Mouse (Mus musculus) intestine, embryonic 15.5 days (tissue): ENCODE measurements around the gene Cps1. TPM values are rescaled to one million over a fixed set of nuclear protein-coding genes. Genes with fewer than 3 reads are reported as not detected.

ENCODE experiments used
- ATAC-seq: fragments of 200-750 bp; cut with Nextera tagmentation; 2 replicates; pipeline ENCODE4 v1.8.0; 2017; ENCODE audit warnings: moderate TSS enrichment, moderate library complexity
- H3K27ac ChIP-seq: fragments of 300-500 bp; sonication (generic); 2 replicates; pipeline ENCODE4 v1.5.1; 2015; ENCODE audit warnings: mild to moderate bottlenecking, inconsistent platforms
- H3K27me3 ChIP-seq: fragments of 300-500 bp; sonication (generic); replicated peaks from 2 replicates; pipeline ENCODE4 v1.6.1; 2015; ENCODE audit warnings: inconsistent platforms
- H3K36me3 ChIP-seq: fragments of 300-500 bp; sonication (generic); 2 replicates; pipeline ENCODE4 v1.6.1; 2015; ENCODE audit warnings: inconsistent platforms
- H3K4me1 ChIP-seq: fragments of 300-500 bp; sonication (generic); replicated peaks from 2 replicates; pipeline ENCODE4 v1.6.1; 2015; ENCODE audit warnings: inconsistent platforms
- H3K4me2 ChIP-seq: fragments of 300-500 bp; sonication (generic); replicated peaks from 2 replicates; pipeline ENCODE4 v1.6.1; 2015; ENCODE audit warnings: mild to moderate bottlenecking, inconsistent platforms
- H3K4me3 ChIP-seq: fragments of 300-500 bp; sonication (generic); replicated peaks from 2 replicates; pipeline ENCODE4 v1.5.1; 2015; ENCODE audit warnings: inconsistent platforms
- H3K9ac ChIP-seq: fragments of 300-500 bp; sonication (generic); 2 replicates; pipeline ENCODE4 v1.6.1; 2015; ENCODE audit warnings: inconsistent platforms
- H3K9me3 ChIP-seq: fragments of 300-500 bp; sonication (generic); 2 replicates; pipeline ENCODE4 v1.6.1; 2016; ENCODE audit warnings: inconsistent platforms
- WGBS: fragments of 180-500 bp; shearing (Covaris S2); methylation state at CpG from one replicate; pipeline ENCODE4 v1.1.7; 2015; 5-methylcytosine and 5-hydroxymethylcytosine counted together
- polyA plus RNA-seq: library from polyadenylated mRNA; unstranded; fragments of >200 nt; fragmentation: Nextera tagmentation; extraction: Ambion mirVana; gene quantifications from 2 replicates; pipeline ENCODE4 v1.2.1, GENCODE M21; 2015

Cps1 gene
- polyA plus RNA-seq, 1 experiment from 2014 or later = 333 TPM

DNA sequence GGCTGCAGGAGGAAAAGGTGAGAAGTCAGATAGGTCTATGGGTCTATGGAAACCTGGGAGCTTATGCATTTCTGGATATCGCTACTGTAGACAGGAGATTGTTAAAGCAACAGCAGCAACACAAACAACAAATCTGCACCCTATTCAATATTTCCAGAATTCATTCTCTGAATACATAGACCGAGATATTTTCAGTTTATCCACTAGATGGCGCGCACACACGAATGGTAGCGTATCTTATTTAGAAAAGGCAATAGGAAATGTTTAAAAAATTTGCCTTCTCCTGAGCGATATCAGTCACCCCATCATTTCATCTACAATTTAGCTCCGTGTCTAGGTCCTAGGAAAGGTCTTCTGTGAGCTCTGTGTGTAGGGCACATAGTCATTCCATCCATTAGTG is 21.1 kb downstream of the Cps1 start:
- Histone ChIP-seq H3K27me3 (no peaks in the 10 kb centered on the region), H3K27ac (no peak overlapping the region), H3K36me3 (no peaks in the 10 kb centered on the region), H3K9me3 (no peaks in the 10 kb centered on the region), H3K4me3 (no peak overlapping the region), H3K9ac (no peak overlapping the region), H3K4me2 (no peak overlapping the region), H3K4me1 (no peaks in the 10 kb centered on the region)
- ATAC-seq = no peak
- WGBS = 8% methylated on average over 8 of the region's 8 CpGs

DNA sequence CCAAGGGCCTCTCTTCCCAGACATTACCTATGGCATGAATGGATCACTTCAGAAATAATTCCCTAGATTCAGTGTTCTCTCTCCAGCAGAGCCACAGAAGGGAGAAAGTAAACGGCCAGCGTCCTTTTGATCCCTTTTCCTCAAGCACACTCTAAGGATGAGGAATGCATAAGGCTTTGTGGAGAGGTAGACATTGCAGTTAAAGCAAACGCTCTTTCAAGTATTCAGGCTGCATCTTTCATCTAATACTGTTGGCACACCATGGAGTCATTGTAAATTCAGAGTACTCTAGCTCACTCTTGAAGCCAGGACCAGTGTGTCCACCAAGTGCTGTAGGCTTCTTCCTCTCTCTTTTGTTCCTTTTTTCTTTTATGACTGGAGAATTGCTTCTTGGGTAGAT is 28.4 kb downstream of the Cps1 start:
- WGBS = 67% methylated on average over 3 of the region's 3 CpGs
- Histone ChIP-seq H3K4me3 (no peak overlapping the region), H3K4me2 (no peak overlapping the region), H3K4me1 (no peaks in the 10 kb centered on the region), H3K27ac (no peak overlapping the region), H3K9me3 (no peaks in the 10 kb centered on the region), H3K27me3 (no peaks in the 10 kb centered on the region), H3K9ac (no peak overlapping the region), H3K36me3 (no peaks in the 10 kb centered on the region)
- no peak for ATAC-seq

DNA sequence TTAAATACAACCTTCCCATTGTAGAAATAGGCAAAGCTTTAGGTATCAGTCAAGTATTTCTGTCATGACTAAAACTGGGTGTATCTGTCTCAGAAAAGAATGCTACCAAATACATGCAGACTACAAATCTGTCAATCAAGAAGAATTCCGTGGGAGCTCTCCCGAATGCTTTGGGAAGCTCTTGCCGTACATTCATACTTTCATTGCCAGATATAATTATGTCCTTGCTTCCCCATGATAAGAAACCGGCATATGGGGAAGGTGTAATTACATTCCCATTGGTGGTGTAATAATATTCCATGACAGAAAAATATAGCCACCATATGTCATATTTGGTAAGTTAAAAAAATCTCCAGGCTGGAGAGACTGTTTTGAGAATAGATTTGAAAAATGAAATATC is 44.5 kb downstream of the Cps1 start:
- H3K4me2 ChIP-seq = no peak overlapping the region
- no peaks in the 10 kb centered on the region for H3K27me3 ChIP-seq
- H3K4me1 ChIP-seq = no peaks in the 10 kb centered on the region
- H3K9me3 ChIP-seq = no peaks in the 10 kb centered on the region
- H3K36me3 ChIP-seq = no peaks in the 10 kb centered on the region
- no peak overlapping the region for H3K27ac ChIP-seq
- WGBS = 84% methylated on average over 4 of the region's 4 CpGs
- ATAC-seq = no peak
- H3K4me3 ChIP-seq = no peak overlapping the region
- H3K9ac ChIP-seq = no peak overlapping the region

DNA sequence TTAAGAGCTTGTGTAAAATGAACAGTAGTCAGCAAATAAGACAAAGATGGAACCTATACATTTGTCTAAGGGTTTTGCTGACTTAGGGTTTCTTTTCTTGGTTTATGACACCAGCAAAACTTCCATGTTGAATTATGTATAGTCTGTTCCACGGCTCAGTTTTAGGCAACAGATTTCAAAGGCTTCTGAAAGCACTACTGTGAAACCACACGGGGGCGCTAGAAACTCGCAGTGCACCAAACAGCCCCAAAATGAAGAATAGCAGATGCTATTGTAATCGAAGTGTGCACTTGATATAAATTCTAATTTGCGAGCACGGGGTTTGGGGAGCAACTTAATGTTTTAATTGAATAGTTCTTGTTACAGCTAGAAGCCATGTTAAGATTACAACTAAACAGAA is 58.3 kb downstream of the Cps1 start:
- ATAC-seq = peak; percentile 40; the same call in 1 of the 2 replicates
- WGBS = 10% methylated on average over 7 of the region's 7 CpGs
- H3K36me3 ChIP-seq = no peaks in the 10 kb centered on the region

DNA sequence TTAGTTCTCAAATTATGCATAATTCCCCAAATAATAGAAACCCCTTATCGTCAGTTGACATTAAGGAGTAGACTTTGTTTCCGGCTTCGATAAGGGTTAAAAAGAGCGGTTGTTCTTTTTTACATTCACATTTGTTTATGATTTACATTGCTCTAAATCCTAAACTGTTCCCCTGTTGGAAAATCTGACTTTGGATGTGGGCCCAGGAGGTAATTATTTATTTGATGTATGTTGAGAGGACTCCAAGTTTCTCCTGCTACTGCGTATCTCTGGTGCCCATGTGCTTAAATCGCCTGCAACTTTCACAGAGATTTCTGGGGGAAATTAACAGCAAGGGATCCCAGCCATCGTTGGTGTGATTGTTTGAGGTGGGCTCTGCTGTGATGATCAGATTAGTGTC is 59.4 kb downstream of the Cps1 start:
- H3K9ac ChIP-seq = no peak overlapping the region
- H3K4me1 ChIP-seq = no peaks in the 10 kb centered on the region
- no peak overlapping the region for H3K27ac ChIP-seq
- H3K36me3 ChIP-seq = no peaks in the 10 kb centered on the region
- no peak overlapping the region for H3K4me2 ChIP-seq
- 62% methylated on average over 7 of the region's 7 CpGs for WGBS
- no peaks in the 10 kb centered on the region for H3K27me3 ChIP-seq
- H3K9me3 ChIP-seq = no peaks in the 10 kb centered on the region
- H3K4me3 ChIP-seq = no peak overlapping the region
- ATAC-seq = no peak

More for the DNA sequence above, 58.3 kb downstream of the Cps1 start:
- H3K4me2 ChIP-seq = no peak overlapping the region
- no peak overlapping the region for H3K4me3 ChIP-seq
- no peaks in the 10 kb centered on the region for H3K27me3 ChIP-seq
- no peaks in the 10 kb centered on the region for H3K4me1 ChIP-seq
- H3K9ac ChIP-seq = no peak overlapping the region
- no peaks in the 10 kb centered on the region for H3K9me3 ChIP-seq
- no peak overlapping the region for H3K27ac ChIP-seq

DNA sequence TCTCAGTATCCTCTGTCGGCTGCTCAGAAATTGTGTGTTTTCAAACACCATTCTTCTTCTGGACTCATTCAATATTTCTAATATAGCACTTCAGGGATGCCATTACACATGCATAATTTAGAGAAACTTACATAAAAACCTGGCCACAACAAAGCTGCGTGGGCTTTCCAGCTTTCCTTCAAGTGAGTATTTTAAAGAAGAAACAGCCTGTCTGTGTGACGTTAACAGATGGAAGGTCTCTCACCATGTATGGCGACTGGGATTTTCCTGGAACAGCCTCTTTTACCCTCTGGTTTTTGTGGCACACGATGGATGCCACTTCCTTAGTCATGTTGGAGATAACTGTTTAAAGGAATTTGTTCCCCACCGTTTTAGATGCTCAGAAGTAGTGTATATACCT is 60.7 kb downstream of the Cps1 start:
- ATAC-seq = no peak
- H3K4me2 ChIP-seq = no peak overlapping the region
- no peaks in the 10 kb centered on the region for H3K4me1 ChIP-seq
- no peak overlapping the region for H3K4me3 ChIP-seq
- no peaks in the 10 kb centered on the region for H3K36me3 ChIP-seq
- 60% methylated on average over 6 of the region's 6 CpGs for WGBS
- no peak overlapping the region for H3K27ac ChIP-seq
- H3K9ac ChIP-seq = no peak overlapping the region
- no peaks in the 10 kb centered on the region for H3K9me3 ChIP-seq
- no peaks in the 10 kb centered on the region for H3K27me3 ChIP-seq

DNA sequence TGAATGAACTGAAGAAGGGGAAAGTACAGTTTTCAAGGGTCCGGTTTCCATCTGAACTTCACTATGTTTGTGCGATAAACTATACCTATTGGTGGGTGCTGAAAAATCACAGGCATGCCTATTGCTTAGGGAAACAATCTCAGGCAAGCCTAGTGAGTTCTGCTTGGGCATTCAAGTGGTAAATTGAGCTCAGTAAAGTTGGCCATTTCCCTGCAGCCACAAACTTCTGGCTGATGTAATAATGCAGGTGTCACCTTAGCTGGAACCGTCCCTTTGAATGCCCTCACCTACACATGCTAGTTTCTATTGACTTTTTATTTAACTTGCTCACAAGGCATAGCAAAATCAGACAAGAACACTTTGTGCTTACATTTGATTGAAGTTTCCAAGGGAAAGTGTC is 61.3 kb downstream of the Cps1 start:
- Histone ChIP-seq H3K4me2 (no peak overlapping the region), H3K4me1 (no peaks in the 10 kb centered on the region), H3K27me3 (no peaks in the 10 kb centered on the region), H3K4me3 (no peak overlapping the region), H3K9ac (no peak overlapping the region), H3K36me3 (no peaks in the 10 kb centered on the region), H3K9me3 (no peaks in the 10 kb centered on the region), H3K27ac (no peak overlapping the region)
- no peak for ATAC-seq
- 70% methylated on average over 3 of the region's 3 CpGs for WGBS

DNA sequence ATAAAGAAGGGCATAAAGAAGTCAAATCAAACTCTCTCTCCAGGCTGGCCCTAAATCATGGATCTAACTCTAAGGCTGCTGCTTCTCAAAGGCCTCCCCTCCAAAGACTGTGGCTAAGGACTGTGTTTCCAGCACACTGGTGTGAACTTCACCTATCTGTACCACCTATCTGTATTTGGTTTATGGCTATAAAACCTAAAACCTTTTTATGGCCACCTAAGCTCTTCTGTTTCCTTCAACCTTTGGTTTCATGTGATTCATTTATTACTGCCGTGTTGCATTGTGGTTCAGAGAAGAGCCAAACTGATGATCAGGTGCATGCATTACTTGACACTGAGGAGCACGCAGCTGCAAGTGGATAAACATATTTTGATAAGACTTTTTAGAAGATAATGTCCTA is 74.5 kb downstream of the Cps1 start:
- ATAC-seq = peak; percentile 66

DNA sequence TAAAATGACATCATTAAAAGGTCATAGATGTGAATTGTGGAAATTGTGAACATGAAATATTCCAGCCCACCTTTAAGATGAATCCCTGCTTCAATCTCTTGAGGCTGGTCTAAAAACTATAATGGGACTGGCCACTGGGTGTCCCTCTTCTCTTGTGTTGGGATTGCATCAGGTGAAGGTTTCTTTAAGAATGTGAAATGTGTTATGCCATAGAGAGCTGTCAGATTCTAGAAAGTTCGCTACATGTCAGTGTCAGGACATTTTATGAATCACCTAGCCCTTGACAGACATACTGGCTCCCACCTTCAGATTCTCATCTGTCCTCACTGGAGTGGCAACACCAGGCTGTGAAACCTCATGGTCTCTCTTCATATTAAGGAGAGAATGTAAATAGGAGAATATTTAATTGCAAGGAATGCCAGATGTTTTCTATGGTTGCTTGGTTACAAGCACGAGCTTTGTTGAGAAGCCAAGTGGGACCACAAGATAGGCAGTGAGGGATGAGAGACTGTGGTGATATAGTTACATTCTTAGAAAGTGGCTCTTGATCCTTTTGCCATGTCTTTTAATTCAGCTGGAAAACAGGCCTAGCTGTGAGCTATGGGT is 95.6 kb downstream of the Cps1 start:
- Histone ChIP-seq H3K4me3 (no peak overlapping the region), H3K4me2 (no peak overlapping the region), H3K9ac (no peak overlapping the region), H3K27me3 (no peaks in the 10 kb centered on the region), H3K36me3 (0 out of 2 replicates have a peak, but pooled peaks cover 2% of the 10 kb centered on the region), H3K9me3 (no peaks in the 10 kb centered on the region), H3K27ac (no peak overlapping the region), H3K4me1 (no peaks in the 10 kb centered on the region)
- 48% methylated on average over 2 of the region's 2 CpGs for WGBS
- ATAC-seq = no peak

More for the DNA sequence above, 74.5 kb downstream of the Cps1 start:
- no peaks in the 10 kb centered on the region for H3K9me3 ChIP-seq
- H3K4me3 ChIP-seq = no peak overlapping the region
- no peaks in the 10 kb centered on the region for H3K36me3 ChIP-seq
- H3K4me1 ChIP-seq = no peaks in the 10 kb centered on the region
- H3K4me2 ChIP-seq = no peak overlapping the region
- H3K27ac ChIP-seq = no peak overlapping the region
- WGBS = 54% methylated on average over 2 of the region's 2 CpGs
- no peaks in the 10 kb centered on the region for H3K27me3 ChIP-seq
- no peak overlapping the region for H3K9ac ChIP-seq

DNA sequence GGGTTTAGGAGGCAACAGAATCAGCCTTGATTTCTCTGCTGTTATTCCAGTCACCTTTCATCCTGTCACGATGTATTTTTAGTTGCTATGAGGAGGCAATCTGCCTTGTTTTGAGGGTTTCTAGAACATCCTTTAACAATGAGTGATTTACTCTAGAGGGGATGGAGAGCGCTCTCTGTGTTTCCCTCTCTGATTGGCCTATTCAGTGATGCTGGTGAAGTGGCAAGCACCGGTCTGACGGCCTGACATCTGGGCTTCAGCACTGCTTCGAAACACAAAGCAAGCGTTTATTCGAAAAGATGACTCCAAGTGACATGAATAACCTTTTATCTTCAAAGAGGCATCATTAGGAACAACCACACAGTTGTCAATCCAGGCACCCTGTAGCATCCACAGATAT is 100.8 kb downstream of the Cps1 start:
- Histone ChIP-seq H3K27me3 (no peaks in the 10 kb centered on the region), H3K4me2 (no peak overlapping the region), H3K36me3 (no peaks in the 10 kb centered on the region), H3K9ac (no peak overlapping the region), H3K4me3 (no peak overlapping the region), H3K4me1 (no peaks in the 10 kb centered on the region), H3K9me3 (no peaks in the 10 kb centered on the region), H3K27ac (no peak overlapping the region)
- no peak for ATAC-seq
- WGBS = 75% methylated on average over 7 of the region's 7 CpGs

DNA sequence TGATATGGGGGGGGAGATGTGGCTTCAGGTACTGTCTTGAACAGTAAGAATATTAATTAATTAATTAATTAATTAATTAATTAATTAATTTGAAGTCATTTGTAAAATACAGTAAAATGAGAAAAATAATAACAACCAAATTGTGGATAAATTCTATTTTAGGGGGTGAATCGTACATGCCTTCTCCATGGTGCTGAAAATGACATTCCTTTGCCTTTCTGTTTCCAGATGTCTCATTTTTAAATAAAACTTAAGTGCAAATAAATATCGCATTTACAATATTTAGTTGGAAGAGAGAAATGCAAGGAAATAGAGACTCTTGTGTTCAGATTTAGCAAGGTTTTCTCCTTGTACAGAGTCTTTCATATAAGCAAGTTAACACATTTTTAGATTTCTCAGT is 112.0 kb downstream of the Cps1 start:
- Histone ChIP-seq H3K27me3 (no peaks in the 10 kb centered on the region), H3K4me2 (no peak overlapping the region), H3K9ac (no peak overlapping the region), H3K9me3 (no peaks in the 10 kb centered on the region), H3K4me3 (no peak overlapping the region), H3K27ac (no peak overlapping the region), H3K36me3 (no peaks in the 10 kb centered on the region), H3K4me1 (no peaks in the 10 kb centered on the region)
- 60% methylated on average over 2 of the region's 2 CpGs for WGBS
- ATAC-seq = no peak

DNA sequence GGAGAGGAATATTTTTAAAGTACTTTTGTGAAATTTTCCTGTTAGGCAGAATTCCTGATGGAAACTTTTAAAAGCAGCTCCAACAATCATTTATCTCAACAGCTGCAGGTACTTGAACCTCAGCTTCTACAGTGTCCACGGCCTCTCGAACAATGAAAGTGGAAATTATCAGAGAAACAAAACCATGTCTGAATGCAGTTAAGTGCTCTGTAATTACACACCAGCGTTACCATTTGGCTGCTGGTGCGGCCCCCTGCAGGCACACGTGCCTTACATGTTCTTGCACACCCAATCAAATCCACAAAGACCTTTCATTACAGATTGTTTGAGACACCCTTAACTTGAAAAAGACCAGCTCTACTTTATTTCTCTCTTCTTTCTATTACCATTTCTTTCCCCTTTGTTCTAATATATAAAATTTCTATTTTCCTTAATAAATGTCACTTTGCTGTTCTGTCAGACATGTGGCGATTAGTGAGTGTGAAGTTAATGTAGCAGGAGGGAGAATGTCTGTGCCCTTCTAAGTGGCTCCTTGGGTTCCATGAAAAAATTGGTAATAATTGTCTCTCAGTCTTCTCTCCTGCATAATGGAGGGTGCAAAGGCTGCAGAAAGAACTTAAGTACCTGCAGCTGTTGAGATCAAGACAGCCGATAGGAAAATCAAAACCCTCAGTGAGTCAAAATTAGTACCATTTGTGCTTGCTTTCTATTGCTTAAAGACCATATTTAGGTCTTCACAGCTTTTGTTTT is 112.8 kb downstream of the Cps1 start:
- Histone ChIP-seq H3K27ac (no peak overlapping the region), H3K4me1 (no peaks in the 10 kb centered on the region), H3K36me3 (no peaks in the 10 kb centered on the region), H3K4me3 (no peak overlapping the region), H3K9ac (no peak overlapping the region), H3K4me2 (no peak overlapping the region), H3K27me3 (no peaks in the 10 kb centered on the region), H3K9me3 (no peaks in the 10 kb centered on the region)
- no peak for ATAC-seq
- 83% methylated on average over 7 of the region's 7 CpGs for WGBS

DNA sequence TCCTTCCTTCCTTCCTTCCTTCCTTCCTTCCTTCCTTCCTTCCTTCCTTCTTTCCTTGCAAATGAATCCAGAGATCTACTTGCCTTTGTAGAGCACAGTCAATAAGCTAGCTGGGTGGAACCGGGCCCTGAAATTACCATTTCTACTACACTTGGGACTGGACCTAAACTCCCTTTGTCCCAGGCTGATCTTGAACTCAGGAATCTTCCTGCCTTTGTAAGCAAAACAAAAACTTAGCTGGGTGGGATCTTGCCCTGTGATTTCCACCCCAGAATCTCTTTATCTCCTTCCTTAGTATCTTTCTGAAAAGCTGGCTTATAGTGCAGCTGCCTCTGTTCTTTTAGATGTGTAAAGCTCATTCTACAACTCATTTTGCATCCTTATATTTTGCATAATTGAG is 115.6 kb downstream of the Cps1 start:
- Histone ChIP-seq H3K4me1 (no peaks in the 10 kb centered on the region), H3K27ac (no peak overlapping the region), H3K9ac (no peak overlapping the region), H3K27me3 (no peaks in the 10 kb centered on the region), H3K4me3 (no peak overlapping the region), H3K9me3 (no peaks in the 10 kb centered on the region), H3K4me2 (no peak overlapping the region), H3K36me3 (no peaks in the 10 kb centered on the region)
- no peak for ATAC-seq
- WGBS = 95% methylated on average over 1 of the region's 1 CpGs
